Mouse (Mus musculus) kidney, adult 2 months (tissue): ENCODE measurements around the gene Gamt.

Source experiments
- CTCF ChIP-seq: fragments of 200-500 bp; conservative IDR thresholded peaks from 2 replicates; pipeline ENCODE4 v1.5.1; 2011; ENCODE audit warnings: low read depth, mild to moderate bottlenecking, control low read depth, low read length, moderate library complexity, mixed read lengths; ENCODE audit not compliant: insufficient read depth, insufficient read length
- POLR2A ChIP-seq: fragments of 200-500 bp; IDR thresholded peaks from one replicate; pipeline ENCODE4 v1.6.1; 2011; ENCODE audit warnings: low read depth, low read length, control low read depth

- TF ChIP-seq POLR2A (no peak), CTCF (no peak)
Observed at GRCm38 (mm10) chr10:80281304-80281703, 20.5 kb upstream of the Gamt start.
